Mouse (Mus musculus) midbrain, embryonic 10.5 days (tissue): Measurements from ENCODE around the gene Cit. TPM values are rescaled to one million over a fixed set of nuclear protein-coding genes. Genes with fewer than 3 reads are reported as not detected.

Source experiments
- DNase-seq: peaks from one replicate; pipeline ENCODE4 v3.0.0-alpha.2; 2017; ENCODE audit warnings: low spot score
- H3K27ac ChIP-seq: fragments of 300-500 bp; sonication (generic); replicated peaks from 2 replicates; pipeline ENCODE4 v1.5.1; 2016; ENCODE audit warnings: mild to moderate bottlenecking
- H3K27me3 ChIP-seq: fragments of 300-500 bp; sonication (generic); 2 replicates; pipeline ENCODE4 v1.6.1; 2016; ENCODE audit warnings: low read depth, mild to moderate bottlenecking; ENCODE audit not compliant: poor library complexity, severe bottlenecking
- H3K36me3 ChIP-seq: fragments of 300-500 bp; sonication (generic); 2 replicates; pipeline ENCODE4 v1.6.1; 2016; ENCODE audit warnings: mild to moderate bottlenecking, moderate library complexity
- H3K4me1 ChIP-seq: fragments of 300-500 bp; sonication (generic); 2 replicates; pipeline ENCODE4 v1.6.1; 2016
- H3K4me3 ChIP-seq: fragments of 300-500 bp; sonication (generic); 2 replicates; pipeline ENCODE4 v1.5.1; 2016; ENCODE audit warnings: mild to moderate bottlenecking, moderate library complexity
- H3K9me3 ChIP-seq: fragments of 300-500 bp; sonication (generic); replicated peaks from 2 replicates; pipeline ENCODE4 v1.6.1; 2016; ENCODE audit warnings: mild to moderate bottlenecking
- WGBS: fragments of 180-500 bp; shearing (Covaris S2); methylation state at CpG from one replicate; pipeline ENCODE4 v1.1.7; 2016; 5-methylcytosine and 5-hydroxymethylcytosine counted together
- polyA plus RNA-seq: library from polyadenylated mRNA; unstranded; fragments of >200 nt; fragmentation: Nextera tagmentation; extraction: Ambion mirVana; gene quantifications from 2 replicates; pipeline ENCODE4 v1.2.1, GENCODE M21; 2016

Gene Cit
- polyA plus RNA-seq, 1 experiment from 2014 or later, result 45.5 TPM

DNA sequence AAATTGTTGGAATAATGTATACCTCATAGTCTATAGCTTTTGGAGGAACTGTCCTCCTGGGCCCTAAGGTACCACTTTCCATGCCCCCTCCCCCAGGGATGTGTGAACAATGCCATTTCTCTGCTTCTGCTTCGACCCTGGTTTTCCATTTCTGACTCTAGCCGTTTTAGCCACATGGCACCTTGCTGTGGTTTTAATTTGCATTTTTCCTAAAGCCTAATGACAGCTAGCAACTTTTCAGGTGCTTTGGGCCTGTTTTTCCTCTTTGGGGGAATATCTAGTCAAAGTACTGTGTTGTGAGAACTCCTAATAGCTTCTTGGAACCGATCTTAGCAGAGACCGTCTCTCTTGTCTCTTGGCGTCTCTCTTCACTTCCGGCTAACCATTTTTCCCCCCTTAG, 139.3 kb downstream of the Cit start:
- DNase-seq, result no peak
- H3K27me3 ChIP-seq, result no peaks in the 10 kb centered on the region
- no peak overlapping the region for H3K4me3 ChIP-seq
- WGBS, result 94% methylated on average over 6 of the region's 6 CpGs
- H3K9me3 ChIP-seq, result no peaks in the 10 kb centered on the region
- no peak overlapping the region for H3K27ac ChIP-seq
- peaks cover 94% of the 10 kb centered on the region for H3K36me3 ChIP-seq
- H3K4me1 ChIP-seq, result no peaks in the 10 kb centered on the region

DNA sequence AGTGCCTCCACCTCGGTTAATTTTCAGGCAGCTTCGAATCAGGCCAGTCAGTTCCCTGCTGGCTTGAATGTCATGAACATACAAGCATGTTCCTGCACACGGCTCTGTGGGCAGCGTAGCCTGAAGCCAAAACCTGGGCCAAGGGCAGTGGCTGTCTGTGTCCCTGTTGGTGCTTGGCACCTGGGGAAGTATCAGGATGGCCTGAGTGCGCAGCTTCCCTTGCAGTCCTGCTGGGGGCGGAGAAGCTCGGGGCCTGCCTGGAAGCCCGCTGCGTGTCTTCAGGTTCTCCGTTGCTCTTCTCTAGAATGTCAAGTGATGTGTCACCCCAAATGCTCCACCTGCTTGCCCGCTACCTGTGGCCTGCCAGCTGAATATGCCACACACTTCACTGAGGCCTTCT, 140.0 kb downstream of the Cit start:
- Histone ChIP-seq H3K36me3 (peaks cover 94% of the 10 kb centered on the region), H3K4me1 (no peaks in the 10 kb centered on the region), H3K27me3 (no peaks in the 10 kb centered on the region), H3K9me3 (peaks cover 1% of the 10 kb centered on the region; the same call in 1 of the 2 replicates), H3K27ac (no peak overlapping the region), H3K4me3 (no peak overlapping the region)
- DNase-seq, result no peak
- 95% methylated on average over 11 of the region's 11 CpGs for WGBS

DNA sequence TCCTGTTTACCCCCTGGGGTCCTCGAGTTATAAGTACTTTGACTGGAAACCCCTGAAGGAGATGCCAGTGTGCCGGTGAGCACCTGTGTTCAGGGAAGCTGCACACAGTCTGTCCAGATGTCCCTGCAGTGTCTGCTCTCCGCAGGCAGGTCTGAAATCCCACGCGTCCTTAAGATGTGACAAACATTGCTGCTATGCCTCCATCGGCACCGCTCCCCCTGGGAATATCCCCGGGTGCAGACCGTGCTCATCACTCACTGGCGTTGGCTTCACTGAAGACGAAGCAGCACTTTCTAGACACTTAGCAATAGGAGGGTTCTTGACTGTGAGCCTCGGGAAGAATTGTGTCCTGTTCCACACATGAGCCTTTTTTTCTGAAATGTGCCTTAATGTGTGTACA, 142.2 kb downstream of the Cit start:
- 96% methylated on average over 12 of the region's 12 CpGs for WGBS
- no peak overlapping the region for H3K27ac ChIP-seq
- H3K36me3 ChIP-seq, result peaks cover 97% of the 10 kb centered on the region
- no peaks in the 10 kb centered on the region for H3K4me1 ChIP-seq
- H3K9me3 ChIP-seq, result peaks cover 15% of the 10 kb centered on the region
- DNase-seq, result no peak
- H3K4me3 ChIP-seq, result no peak overlapping the region
- no peaks in the 10 kb centered on the region for H3K27me3 ChIP-seq

DNA sequence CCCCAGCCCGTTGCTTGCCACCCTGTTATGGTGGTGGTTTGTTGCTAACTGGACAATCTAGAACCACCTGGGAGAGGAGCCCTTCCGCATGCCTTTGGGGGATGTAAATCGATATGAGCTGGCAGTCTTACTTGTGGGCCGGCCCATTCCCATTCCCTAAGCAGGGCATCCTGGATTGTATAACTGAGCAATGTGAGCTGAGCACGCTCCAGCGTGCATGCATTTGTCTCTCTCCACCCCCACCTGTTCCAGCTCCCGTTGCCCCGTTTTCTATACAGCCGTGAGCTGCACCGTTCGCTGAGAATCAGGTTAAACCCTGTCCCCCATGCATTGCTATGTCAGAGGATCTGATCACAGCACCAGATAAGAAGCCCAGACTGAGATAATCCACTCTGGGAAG, 146.6 kb downstream of the Cit start:
- H3K27ac ChIP-seq, result no peak overlapping the region
- WGBS, result 96% methylated on average over 11 of the region's 11 CpGs
- peaks cover 15% of the 10 kb centered on the region for H3K9me3 ChIP-seq
- H3K4me1 ChIP-seq, result no peaks in the 10 kb centered on the region
- peaks cover 97% of the 10 kb centered on the region for H3K36me3 ChIP-seq
- DNase-seq, result no peak
- no peaks in the 10 kb centered on the region for H3K27me3 ChIP-seq
- no peak overlapping the region for H3K4me3 ChIP-seq

DNA sequence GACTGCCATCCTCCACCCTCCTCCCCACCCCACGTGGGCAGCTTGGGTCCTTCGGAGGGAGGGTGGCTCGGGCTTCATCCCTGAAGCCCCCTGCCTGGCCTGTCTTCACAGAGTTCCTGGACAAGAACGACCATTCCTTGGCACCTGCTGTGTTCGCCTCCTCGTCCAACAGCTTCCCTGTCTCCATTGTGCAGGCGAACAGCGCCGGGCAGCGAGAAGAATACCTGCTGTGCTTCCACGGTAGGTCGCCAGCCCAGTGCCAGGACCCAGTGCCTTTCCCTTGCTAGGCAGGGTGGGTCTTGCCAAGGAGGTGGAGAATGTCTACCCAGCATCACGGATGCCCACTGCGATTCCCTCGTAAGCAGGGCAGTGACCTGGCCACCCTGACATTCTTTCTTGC, 149.0 kb downstream of the Cit start:
- Histone ChIP-seq H3K27me3 (no peaks in the 10 kb centered on the region), H3K27ac (no peak overlapping the region), H3K4me1 (no peaks in the 10 kb centered on the region), H3K9me3 (peaks cover 15% of the 10 kb centered on the region), H3K36me3 (peaks cover 95% of the 10 kb centered on the region), H3K4me3 (no peak overlapping the region)
- DNase-seq, result no peak
- 89% methylated on average over 15 of the region's 15 CpGs for WGBS

DNA sequence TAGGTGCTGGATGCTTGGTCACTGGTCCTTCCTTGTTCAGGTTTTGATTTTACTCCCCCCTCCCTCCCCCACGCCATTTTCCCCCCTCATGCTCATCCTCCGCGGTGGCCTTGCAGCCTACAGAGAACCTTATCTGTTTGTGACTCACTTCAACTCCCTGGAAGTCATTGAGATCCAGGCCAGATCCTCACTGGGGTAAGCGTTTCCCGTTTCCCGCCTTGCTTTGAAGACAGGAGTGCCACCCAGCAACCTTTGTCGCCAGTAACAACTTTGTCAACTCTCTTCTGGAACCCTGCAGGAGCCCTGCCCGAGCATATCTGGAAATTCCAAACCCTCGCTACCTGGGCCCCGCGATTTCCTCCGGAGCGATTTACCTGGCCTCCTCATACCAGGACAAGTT, 152.3 kb downstream of the Cit start:
- WGBS, result 75% methylated on average over 13 of the region's 13 CpGs
- no peak for DNase-seq
- H3K4me1 ChIP-seq, result no peaks in the 10 kb centered on the region
- no peak overlapping the region for H3K27ac ChIP-seq
- no peaks in the 10 kb centered on the region for H3K9me3 ChIP-seq
- H3K4me3 ChIP-seq, result no peak overlapping the region
- peaks cover 95% of the 10 kb centered on the region for H3K36me3 ChIP-seq
- no peaks in the 10 kb centered on the region for H3K27me3 ChIP-seq

DNA sequence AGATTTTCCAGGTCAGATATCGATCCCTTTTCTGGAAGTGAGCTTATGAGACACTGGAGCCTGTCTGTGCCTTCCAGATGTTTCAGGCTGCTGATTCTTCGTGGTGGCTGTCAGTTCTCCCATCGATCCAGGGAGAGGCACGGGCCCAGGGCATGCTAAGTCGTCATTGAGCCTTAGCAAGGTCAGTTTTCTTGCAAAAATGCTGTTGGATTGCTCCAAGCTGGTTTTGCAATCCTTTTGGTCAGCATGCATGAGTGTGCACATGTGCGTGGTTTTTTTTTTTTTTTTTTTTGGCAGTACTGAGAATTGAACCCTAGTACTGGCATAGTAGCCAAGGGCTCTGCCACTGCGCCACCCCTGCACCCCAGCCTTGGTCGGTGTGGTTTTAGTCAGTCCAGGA, 158.1 kb downstream of the Cit start:
- no peak for DNase-seq
- WGBS, result 90% methylated on average over 8 of the region's 8 CpGs
- Histone ChIP-seq H3K27me3 (no peaks in the 10 kb centered on the region), H3K4me1 (peaks cover 7% of the 10 kb centered on the region), H3K4me3 (no peak overlapping the region), H3K9me3 (no peaks in the 10 kb centered on the region), H3K36me3 (peaks cover 75% of the 10 kb centered on the region), H3K27ac (no peak overlapping the region)

DNA sequence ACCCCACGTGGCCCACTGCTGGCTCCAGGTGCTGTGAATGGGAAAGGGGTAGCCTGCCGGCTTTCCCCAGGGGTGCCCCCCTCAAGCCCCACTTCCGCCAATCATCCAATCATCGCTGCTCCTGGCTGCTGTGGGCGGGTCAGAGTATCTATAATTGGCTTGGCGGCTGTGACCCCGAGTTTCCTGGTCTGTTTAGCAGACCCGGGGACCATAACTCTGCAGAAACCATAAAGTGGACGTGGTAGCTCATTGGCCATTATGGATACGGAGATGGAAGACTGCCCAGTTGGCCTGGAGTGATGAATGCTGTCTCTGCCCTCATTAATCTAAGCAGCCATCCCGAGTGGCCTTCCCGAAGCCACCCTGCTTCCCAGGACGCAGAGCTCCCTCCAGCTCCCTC, 158.7 kb downstream of the Cit start:
- WGBS, result 46% methylated on average over 13 of the region's 13 CpGs
- DNase-seq, result no peak
- H3K36me3 ChIP-seq, result peaks cover 72% of the 10 kb centered on the region
- no peaks in the 10 kb centered on the region for H3K9me3 ChIP-seq
- no peak overlapping the region for H3K27ac ChIP-seq
- H3K4me3 ChIP-seq, result no peak overlapping the region
- H3K4me1 ChIP-seq, result peaks cover 7% of the 10 kb centered on the region
- no peaks in the 10 kb centered on the region for H3K27me3 ChIP-seq

DNA sequence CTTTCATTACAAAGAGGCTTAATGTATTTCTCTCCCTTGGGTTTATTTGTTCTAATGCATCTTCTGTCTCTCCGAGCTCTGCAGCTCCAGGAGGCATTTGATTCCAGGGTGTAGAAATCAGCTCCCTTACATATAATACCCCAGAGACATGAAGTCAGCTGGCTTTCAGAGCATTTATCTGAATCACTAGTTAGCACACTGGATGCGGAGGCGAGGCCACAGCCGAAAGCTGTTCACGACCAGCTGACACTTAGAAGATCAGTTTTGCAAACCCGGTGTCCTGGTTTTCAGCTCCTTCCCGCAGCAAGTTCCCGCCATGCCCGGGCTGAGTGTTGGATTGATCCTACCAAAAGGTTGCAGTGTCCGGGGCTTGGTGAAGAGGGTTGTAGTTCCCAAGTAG, 159.2 kb downstream of the Cit start:
- DNase-seq, result no peak
- WGBS, result 87% methylated on average over 10 of the region's 10 CpGs
- H3K36me3 ChIP-seq, result peaks cover 68% of the 10 kb centered on the region
- peaks cover 7% of the 10 kb centered on the region for H3K4me1 ChIP-seq
- H3K27ac ChIP-seq, result no peak overlapping the region
- no peaks in the 10 kb centered on the region for H3K27me3 ChIP-seq
- no peaks in the 10 kb centered on the region for H3K9me3 ChIP-seq
- no peak overlapping the region for H3K4me3 ChIP-seq

DNA sequence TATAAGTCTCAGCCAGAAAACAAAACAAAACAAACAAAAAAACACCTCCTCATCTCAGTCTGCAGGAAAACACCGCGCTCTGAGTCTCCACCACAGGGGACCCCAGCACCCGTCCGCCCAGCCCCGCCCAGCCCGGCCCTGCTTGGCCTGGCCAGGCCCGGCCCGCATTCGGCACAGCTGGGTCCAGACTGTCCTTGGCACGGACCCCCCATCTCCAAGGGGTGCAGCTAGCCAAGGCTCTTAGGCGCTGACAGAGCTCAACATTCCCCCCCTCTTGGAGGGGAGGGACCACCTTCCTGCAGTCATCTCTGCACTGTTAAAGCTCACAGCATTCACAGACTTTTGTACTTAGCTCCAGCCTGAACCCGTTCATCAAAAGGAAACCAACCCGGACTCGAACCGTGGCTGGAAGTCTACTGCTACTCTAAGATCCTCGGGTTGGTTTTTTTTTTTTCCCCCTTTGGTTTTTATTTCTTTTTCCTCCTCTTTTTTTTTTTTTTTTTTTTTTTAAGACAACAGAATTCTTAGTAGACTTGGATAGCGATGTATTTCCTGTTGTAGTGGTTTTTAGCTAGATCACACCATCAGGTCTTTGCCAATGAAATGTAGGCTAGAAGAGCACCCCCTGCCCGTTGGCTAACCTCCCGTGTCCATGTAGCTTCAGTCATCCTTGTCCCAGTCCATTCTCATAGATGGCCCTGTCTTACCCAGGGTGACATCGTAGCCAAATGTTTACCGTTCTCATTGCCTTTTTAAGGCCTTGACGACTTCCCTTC, 161.4 kb downstream of the Cit start:
- peaks cover 7% of the 10 kb centered on the region for H3K4me1 ChIP-seq
- DNase-seq, result no peak
- no peaks in the 10 kb centered on the region for H3K27me3 ChIP-seq
- H3K36me3 ChIP-seq, result peaks cover 45% of the 10 kb centered on the region
- no peak overlapping the region for H3K27ac ChIP-seq
- 60% methylated on average over 22 of the region's 22 CpGs for WGBS
- no peak overlapping the region for H3K4me3 ChIP-seq
- no peaks in the 10 kb centered on the region for H3K9me3 ChIP-seq

DNA sequence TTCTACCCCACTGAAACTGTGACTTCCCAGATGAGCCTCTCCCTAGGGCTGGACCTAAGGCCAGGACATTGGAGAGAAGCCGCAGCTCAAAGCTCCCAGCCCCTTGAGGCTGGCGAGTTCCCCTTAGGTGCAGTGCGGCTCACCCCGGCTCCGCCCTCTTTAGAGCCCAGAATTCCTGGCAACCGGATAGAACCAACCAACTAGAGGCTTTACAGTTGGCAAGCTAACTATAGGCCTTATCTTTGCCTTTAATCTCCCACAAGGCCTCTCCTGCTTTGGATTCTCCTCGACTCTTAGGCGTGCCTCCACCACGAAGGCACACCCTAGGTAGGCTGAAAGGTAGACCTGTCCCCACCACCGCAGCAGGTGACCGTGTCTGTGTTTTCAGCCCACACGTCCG, 162.6 kb downstream of the Cit start:
- H3K4me1 ChIP-seq, result peaks cover 7% of the 10 kb centered on the region
- H3K9me3 ChIP-seq, result no peaks in the 10 kb centered on the region
- no peak for DNase-seq
- H3K4me3 ChIP-seq, result no peak overlapping the region
- WGBS, result 91% methylated on average over 13 of the region's 13 CpGs
- H3K27me3 ChIP-seq, result no peaks in the 10 kb centered on the region
- no peak overlapping the region for H3K27ac ChIP-seq
- H3K36me3 ChIP-seq, result peaks cover 37% of the 10 kb centered on the region

DNA sequence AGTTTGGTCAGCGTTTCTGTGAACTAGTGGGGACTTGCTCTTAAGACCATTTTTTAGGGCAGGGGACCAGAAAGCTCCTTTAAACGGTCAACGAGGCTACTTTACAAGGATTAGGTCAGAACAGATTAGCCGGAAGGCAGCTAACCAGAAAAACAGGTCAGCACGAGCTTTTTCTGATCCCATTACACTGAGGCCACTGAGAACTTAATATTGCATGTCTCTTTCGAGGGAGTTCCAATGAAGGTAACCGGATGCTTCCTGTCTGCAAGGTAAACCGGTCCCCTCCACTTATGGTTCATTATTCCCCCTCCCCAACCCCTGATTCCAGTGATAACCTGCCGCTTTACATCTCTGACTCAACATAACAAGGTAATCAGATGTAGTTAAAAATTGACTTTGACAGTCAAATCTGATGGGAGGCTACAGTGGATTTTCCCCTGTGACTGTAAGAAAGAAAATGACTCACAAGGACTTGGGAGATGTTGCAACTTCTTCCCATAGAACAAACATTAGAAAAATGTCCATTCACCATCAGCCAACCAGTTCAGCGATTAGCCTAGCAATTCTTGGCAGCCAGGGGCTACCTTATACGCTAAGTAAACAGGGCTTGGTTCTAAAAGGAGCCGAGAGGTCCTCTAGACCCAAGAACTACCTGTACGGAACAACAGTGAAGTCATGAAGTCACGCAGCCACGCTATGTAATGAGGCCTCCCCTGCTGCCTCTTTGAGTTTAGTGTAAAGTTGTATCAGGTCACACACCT, 164.2 kb downstream of the Cit start:
- Histone ChIP-seq H3K9me3 (no peaks in the 10 kb centered on the region), H3K36me3 (peaks cover 48% of the 10 kb centered on the region), H3K4me1 (no peaks in the 10 kb centered on the region), H3K27me3 (no peaks in the 10 kb centered on the region), H3K4me3 (no peak overlapping the region), H3K27ac (no peak overlapping the region)
- DNase-seq, result no peak
- WGBS, result 80% methylated on average over 15 of the region's 15 CpGs

DNA sequence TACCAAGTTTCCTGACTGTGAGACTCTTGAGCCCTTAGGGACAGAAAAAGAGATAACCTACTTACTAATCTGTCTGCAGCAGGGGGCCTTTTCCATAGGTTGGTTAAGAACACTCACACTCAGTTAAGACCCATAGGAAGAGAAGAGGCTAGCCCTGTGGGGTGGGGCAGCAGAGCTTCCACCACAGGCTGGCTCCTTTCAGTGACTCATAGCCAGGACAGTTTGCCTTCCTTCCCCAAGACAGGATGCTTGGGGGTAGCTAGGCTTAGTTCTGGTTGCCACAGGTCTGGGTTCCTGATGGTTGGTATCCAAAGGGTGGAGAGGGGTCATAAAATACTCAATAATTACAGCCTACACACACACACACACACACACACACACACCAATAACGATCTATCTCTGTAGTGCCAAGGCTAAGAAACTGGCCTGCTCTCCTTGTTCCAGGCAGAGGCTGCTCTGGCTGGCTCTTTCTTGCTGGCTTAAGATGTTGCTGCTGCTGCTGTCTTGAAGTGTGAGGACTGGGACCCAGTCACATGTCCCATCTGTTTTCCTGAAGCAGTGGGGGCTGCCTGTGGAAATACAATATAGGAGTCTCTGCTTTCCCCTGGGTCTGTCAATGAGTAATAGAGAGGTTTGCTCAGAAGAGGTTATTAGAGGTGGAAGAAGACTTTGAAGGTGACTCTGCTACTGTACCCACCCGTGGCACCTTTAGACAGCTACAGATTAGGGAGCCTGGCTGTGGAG, 165.0 kb downstream of the Cit start:
- no peak for DNase-seq
- Histone ChIP-seq H3K36me3 (peaks cover 54% of the 10 kb centered on the region), H3K27ac (no peak overlapping the region), H3K4me1 (no peaks in the 10 kb centered on the region), H3K27me3 (no peaks in the 10 kb centered on the region), H3K4me3 (no peak overlapping the region), H3K9me3 (no peaks in the 10 kb centered on the region)
- 89% methylated on average over 2 of the region's 2 CpGs for WGBS
